Mouse (Mus musculus) G1E (cell line): ENCODE measurements around the gene Pigl. TPM values are rescaled to one million over a fixed set of nuclear protein-coding genes. Genes with fewer than 3 reads are reported as not detected.

Experiments
- ATAC-seq: 2 replicates; pipeline ENCODE4 v1.8.0; 2016; ENCODE audit warnings: mild to moderate bottlenecking; ENCODE audit not compliant: insufficient number of reproducible peaks, poor library complexity, low FRiP score, severe bottlenecking; ENCODE audit errors: extremely low read depth
- DNase-seq: peaks from one replicate; pipeline ENCODE4 v3.0.0; 2012; ENCODE audit warnings: low spot score
- H3K27me3 ChIP-seq: 2 replicates; pipeline ENCODE4 v1.6.1; 2012; ENCODE audit warnings: mild to moderate bottlenecking, low read length, inconsistent platforms; ENCODE audit not compliant: insufficient read depth
- H3K36me3 ChIP-seq: replicated peaks from 2 replicates; pipeline ENCODE3; 2012; ENCODE audit warnings: mild to moderate bottlenecking, inconsistent platforms
- H3K4me1 ChIP-seq: 2 replicates; pipeline ENCODE4 v1.6.1; 2012; ENCODE audit warnings: low read depth, low read length, inconsistent platforms, mixed read lengths; ENCODE audit not compliant: insufficient read depth
- H3K4me3 ChIP-seq: 2 replicates; pipeline ENCODE4 v1.5.1; 2012; ENCODE audit warnings: low read depth, mild to moderate bottlenecking, inconsistent platforms, low read length, moderate library complexity, mixed read lengths
- H3K9me3 ChIP-seq: replicated peaks from 2 replicates; pipeline ENCODE4 v1.6.1; 2012; ENCODE audit warnings: inconsistent platforms
- CTCF ChIP-seq: IDR thresholded peaks from 2 replicates; pipeline ENCODE4 v1.5.1; 2012; ENCODE audit warnings: low read depth, low read length, inconsistent platforms, mixed read lengths
- GATA1 ChIP-seq: IDR thresholded peaks from 2 replicates; pipeline ENCODE4 v1.6.1; 2012; ENCODE audit warnings: borderline replicate concordance, low read length, inconsistent platforms, mixed read lengths
- GATA2 ChIP-seq: IDR thresholded peaks from 2 replicates; pipeline ENCODE4 v1.6.1; 2012; ENCODE audit warnings: low read depth, low read length, inconsistent platforms, borderline replicate concordance
- POLR2AphosphoS5 ChIP-seq: IDR thresholded peaks from 2 replicates; pipeline ENCODE4 v1.6.1; 2012; ENCODE audit warnings: low read depth, low read length, inconsistent platforms; ENCODE audit not compliant: insufficient replicate concordance
- TAL1 ChIP-seq: conservative IDR thresholded peaks from 2 replicates; pipeline ENCODE4 v1.6.1; 2012; ENCODE audit warnings: low read depth, low read length, inconsistent platforms, mixed read lengths
- polyA plus RNA-seq: library from polyadenylated mRNA; stranded (reverse); fragments of >175 nt; gene quantifications from 2 replicates; pipeline ENCODE4 v1.2.3, GENCODE M21; 2012
- total RNA-seq, 2 experiments: library from RNA; stranded (forward) in 1 of 2; stranded (reverse) in 1 of 2; fragments of 200-1000 nt in 1 of 2; fragments of >200 nt in 1 of 2; fragmentation: Nextera tagmentation in 1 of 2; gene quantifications; 2 replicates each; pipeline ENCODE4 v1.2.3; 2014 to 2017

The Pigl gene
- total and polyA plus RNA-seq, 3 experiments = 2.9 to 32.9 (median 5.3) TPM

DNA sequence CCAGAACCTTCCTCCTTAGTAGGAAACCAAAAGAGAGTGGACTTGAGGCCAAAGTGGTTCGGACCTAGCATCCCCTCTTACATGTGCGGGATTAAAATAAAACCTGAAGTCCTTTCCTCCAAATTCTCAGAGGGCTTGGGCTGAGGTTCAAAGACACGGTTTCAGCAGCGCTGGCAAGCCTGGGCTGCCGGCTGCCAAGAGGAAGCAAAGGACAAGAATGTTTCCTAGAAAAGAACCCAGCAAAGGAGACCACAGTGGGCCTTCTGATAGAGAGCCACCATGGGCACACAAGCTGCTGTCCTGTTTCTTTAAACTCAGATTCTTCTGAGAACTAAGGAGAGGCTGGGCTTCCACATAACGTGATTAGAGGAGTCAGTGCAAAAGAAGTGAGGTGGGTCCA, 20.7 kb downstream of the Pigl start:
- no peak for TF ChIP-seq GATA2
- no peak for TF ChIP-seq CTCF
- no peak for TF ChIP-seq GATA1
- TF ChIP-seq TAL1 = no peak
- no peak for TF ChIP-seq POLR2AphosphoS5
- H3K4me1 ChIP-seq = no peaks in the 10 kb centered on the region
- no peak for ATAC-seq
- H3K4me3 ChIP-seq = no peak overlapping the region
- H3K36me3 ChIP-seq = peaks cover 41% of the 10 kb centered on the region
- no peak for DNase-seq
- no peaks in the 10 kb centered on the region for H3K9me3 ChIP-seq
- no peaks in the 10 kb centered on the region for H3K27me3 ChIP-seq

DNA sequence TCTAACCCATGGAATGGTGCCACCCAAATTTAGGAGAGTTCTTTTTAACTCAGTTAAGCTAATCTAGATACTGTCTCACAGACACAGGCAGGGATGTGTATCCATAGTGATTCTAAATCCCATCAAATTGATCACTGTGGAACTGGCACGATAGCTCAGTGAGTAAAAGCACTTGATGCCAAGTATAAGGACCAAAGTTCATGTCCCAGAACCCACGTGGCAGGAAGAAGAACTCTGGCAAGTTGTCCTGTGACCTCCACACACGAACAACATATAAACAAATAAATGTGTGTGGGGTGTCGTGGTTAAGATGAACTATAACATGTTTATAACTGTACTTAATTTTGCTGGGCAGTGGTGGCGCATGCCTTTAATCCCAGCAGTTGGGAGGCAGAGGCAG, 21.3 kb downstream of the Pigl start:
- no peak for ATAC-seq
- Histone ChIP-seq H3K9me3 (no peaks in the 10 kb centered on the region), H3K36me3 (peaks cover 41% of the 10 kb centered on the region), H3K4me3 (no peak overlapping the region), H3K4me1 (no peaks in the 10 kb centered on the region), H3K27me3 (no peaks in the 10 kb centered on the region)
- TF ChIP-seq GATA2 (no peak), GATA1 (no peak), CTCF (no peak), POLR2AphosphoS5 (no peak), TAL1 (no peak)
- no peak for DNase-seq

DNA sequence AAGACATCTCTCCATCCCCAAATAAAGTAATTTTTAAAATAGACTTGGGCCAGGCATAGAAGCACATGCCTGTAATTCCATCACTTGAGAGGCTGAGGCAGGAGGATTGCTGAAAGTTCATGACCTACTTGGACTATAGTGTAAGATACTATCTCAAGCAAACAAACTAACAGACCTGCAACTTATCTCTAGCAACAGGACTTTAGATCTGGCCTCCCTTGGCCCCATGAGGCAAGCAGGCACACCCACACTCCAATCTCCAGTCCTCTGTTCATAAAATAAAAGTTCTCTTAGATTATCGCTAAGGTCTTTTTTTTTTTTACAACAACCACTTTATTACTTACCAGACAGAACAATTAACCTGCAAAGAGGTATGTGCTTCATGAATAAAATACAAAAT, 28.7 kb downstream of the Pigl start:
- no peaks in the 10 kb centered on the region for H3K27me3 ChIP-seq
- H3K4me1 ChIP-seq = peaks cover 47% of the 10 kb centered on the region
- ATAC-seq (peak; percentile 54), DNase-seq (no peak)
- H3K36me3 ChIP-seq = peaks cover 18% of the 10 kb centered on the region
- TF ChIP-seq TAL1 (peak; percentile 57), POLR2AphosphoS5 (no peak)
- no peak overlapping the region for H3K4me3 ChIP-seq
- H3K9me3 ChIP-seq = peaks cover 2% of the 10 kb centered on the region; the same call in 1 of the 2 replicates

DNA sequence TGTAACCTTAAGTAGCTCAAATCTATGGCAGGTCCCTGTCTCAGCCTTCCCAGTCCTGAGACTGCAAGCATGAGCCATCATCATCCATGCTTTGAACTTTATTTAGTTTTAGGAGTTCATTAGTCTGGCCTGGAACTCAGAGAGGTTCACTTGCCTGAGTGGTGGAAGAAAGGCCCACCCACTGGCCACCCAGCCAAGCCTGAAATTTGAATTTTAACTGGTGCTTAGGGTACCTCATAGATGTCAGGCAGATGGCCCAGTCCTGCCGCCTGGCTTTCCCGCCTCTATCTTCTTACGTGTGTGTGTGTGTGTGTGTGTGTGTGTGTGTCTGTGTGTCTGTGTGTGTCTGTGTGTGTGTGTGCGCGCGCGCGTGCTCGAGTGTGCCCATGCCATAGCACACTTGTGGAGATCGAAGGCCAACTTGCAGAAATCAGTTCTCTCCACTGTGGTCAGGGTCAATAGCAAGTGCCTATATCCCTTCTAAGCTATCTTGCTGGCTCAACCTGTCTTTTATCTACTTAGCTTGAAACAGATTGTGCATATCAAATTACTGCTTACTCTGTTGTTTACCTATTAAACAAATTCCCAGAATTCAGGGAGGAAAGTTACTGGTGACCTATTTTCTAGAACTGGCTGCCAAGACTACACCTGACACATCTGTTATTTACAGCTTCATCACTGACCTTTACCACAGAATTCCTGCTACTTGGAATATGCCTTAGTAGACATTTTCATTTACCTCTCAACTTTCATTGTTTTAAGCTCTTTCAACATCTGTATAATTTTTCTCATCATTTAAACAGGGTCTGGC, 29.5 kb downstream of the Pigl start:
- Histone ChIP-seq H3K36me3 (peaks cover 21% of the 10 kb centered on the region), H3K4me3 (no peak overlapping the region; the same call in 1 of the 2 replicates), H3K4me1 (peaks cover 47% of the 10 kb centered on the region), H3K9me3 (peaks cover 2% of the 10 kb centered on the region; the same call in 1 of the 2 replicates), H3K27me3 (no peaks in the 10 kb centered on the region)
- TF ChIP-seq GATA1 = no peak
- no peak for TF ChIP-seq GATA2
- TF ChIP-seq CTCF = no peak
- ATAC-seq (no peak), DNase-seq (no peak)

DNA sequence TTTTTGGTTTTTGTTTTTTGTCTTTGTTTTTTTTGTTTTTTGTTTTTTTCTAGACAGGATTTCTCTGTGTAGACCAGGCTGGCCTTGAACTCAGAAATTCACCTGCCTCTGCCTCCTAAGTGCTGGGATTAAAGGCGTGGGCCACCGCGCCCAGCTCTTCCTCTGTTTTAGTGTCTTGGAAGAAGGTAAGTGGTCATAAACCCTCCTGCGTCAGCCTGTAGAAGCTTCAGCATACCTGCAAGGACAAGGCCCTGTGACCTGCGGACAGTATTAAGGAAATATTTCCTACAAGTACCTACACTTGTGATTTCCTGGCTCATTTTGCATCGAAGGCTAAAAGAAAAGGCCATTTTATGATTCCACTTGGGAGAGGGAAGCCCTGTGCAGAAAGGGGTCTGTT, 35.4 kb downstream of the Pigl start:
- ATAC-seq (no peak), DNase-seq (no peak)
- Histone ChIP-seq H3K4me3 (no peak overlapping the region), H3K4me1 (peaks cover 45% of the 10 kb centered on the region), H3K9me3 (no peaks in the 10 kb centered on the region), H3K27me3 (no peaks in the 10 kb centered on the region), H3K36me3 (peaks cover 38% of the 10 kb centered on the region)
- no peak for TF ChIP-seq GATA1
- no peak for TF ChIP-seq GATA2
- no peak for TF ChIP-seq POLR2AphosphoS5
- TF ChIP-seq CTCF = no peak

DNA sequence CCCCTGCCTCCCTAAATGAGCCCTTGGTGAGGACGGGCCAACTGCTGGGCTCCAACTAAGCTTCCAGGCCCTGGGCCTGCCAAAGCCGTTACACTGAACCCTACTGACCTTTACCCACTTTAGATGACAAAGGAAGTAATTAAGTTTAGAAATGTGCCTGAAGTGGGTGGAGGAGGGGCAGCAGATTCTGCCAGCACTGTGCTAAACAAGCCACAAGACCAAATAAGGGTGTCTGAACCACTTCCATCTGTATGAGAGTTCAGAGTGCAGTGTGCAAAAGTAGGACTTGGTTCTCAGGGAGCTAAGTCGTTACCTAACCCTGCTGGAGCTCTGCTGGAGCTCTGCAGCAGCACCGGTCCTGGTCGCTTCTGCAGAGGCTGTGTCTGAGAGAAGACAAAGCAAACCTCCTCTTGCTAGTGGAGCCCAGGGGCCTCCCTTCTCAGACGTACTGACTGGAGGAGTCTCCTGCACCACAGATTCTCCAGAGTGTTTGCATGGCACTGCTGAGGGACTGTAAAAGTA, 36.6 kb downstream of the Pigl start:
- no peak for TF ChIP-seq GATA1
- no peak for TF ChIP-seq CTCF
- no peak for TF ChIP-seq TAL1
- TF ChIP-seq POLR2AphosphoS5 = no peak
- no peak for TF ChIP-seq GATA2
- peak; percentile 15; the same call in 1 of the 2 replicates for ATAC-seq
- Histone ChIP-seq H3K36me3 (peaks cover 34% of the 10 kb centered on the region), H3K4me1 (peaks cover 35% of the 10 kb centered on the region), H3K27me3 (no peaks in the 10 kb centered on the region), H3K9me3 (no peaks in the 10 kb centered on the region), H3K4me3 (no peak overlapping the region; the same call in 1 of the 2 replicates)
- DNase-seq = no peak
